Mouse (Mus musculus) adrenal gland, postnatal 4 days (tissue): ENCODE results near the gene Slamf6. TPM values are rescaled to one million over a fixed set of nuclear protein-coding genes. Genes with fewer than 3 reads are reported as not detected.
"Not testable (repeated sequence)": the region's sequence is repeated elsewhere in the genome, so short reads cannot be mapped to it uniquely, and the experiment has no call there.

Experiments used
- DNase-seq, 2 experiments: peaks; one replicate each; pipeline ENCODE4 v3.0.0; 2021 to 2022; ENCODE audit warnings: low spot score in 2 of 2, mixed read lengths in 2 of 2
- total RNA-seq, 2 experiments: library from RNA; stranded (reverse); gene quantifications; 2 replicates each; pipeline ENCODE4 v1.2.3; 2021

Gene Slamf6
- total RNA-seq, 2 experiments from 2014 or later = 0.20 to 0.62 TPM

- no peak for DNase-seq
Observed at GRCm38 (mm10) chr1:171955071-171955470, 37.8 kb downstream of the Slamf6 start.

DNA sequence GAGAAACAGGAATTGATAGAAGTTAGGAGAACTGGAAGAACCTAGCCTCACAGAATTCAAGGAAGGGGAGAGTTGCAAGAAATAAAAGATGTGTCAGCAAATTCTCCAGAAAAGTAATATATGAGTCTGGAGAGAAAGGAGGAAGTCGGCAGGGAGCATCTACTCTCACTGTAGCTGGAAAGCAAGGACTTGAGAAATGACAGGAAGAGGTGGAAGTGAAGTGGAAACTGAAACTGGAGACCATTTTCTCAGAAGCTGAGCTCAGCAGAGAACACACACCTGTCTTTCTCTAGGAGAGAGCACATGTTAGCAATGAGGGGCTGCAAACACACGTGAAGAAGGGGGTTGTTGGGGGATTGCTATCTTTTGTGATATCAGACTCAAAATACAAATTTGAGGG lies 40.1 kb downstream of the Slamf6 start:
- no peak for DNase-seq

DNA sequence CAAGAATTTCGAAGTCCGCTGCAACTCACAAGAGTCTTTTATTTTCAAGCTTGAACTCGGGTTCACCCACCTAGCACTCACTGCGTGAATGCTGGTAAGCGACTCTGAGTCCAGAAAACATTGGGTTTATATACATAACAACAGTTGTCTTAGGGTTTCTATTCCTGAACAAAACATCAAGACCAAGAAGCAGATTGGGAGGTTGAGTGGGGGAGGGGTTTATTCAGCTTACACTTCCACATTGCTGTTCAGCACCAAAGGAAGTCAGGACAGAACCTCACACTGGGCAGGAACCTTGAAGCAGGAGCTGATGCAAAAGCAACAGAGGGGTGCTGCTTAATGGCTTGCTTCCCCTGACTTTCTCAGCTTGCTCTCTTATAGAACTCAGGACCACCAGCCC lies 43.4 kb downstream of the Slamf6 start:
- DNase-seq = no peak

- no peak for DNase-seq
Observed at GRCm38 (mm10) chr1:171961704-171962103, 44.4 kb downstream of the Slamf6 start.

DNA sequence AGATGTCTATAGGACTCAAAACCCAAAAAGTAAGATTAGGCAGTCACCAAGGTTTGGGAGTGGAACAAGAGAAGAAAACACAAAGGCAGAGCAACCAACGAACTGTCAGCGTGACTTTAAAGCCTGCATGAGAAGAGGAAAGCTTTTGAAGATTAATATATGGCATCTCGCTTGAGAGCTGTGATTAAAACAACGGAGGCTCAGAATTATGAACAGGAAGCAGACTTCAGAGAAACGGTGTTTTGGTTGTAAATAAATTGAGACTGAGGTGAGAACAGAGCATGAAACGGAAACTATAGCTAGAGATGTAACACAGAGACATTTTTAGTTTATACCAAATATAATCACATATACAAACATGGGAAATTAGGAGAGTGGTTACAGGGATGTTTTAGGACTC lies 46.3 kb downstream of the Slamf6 start:
- no peak for DNase-seq

DNA sequence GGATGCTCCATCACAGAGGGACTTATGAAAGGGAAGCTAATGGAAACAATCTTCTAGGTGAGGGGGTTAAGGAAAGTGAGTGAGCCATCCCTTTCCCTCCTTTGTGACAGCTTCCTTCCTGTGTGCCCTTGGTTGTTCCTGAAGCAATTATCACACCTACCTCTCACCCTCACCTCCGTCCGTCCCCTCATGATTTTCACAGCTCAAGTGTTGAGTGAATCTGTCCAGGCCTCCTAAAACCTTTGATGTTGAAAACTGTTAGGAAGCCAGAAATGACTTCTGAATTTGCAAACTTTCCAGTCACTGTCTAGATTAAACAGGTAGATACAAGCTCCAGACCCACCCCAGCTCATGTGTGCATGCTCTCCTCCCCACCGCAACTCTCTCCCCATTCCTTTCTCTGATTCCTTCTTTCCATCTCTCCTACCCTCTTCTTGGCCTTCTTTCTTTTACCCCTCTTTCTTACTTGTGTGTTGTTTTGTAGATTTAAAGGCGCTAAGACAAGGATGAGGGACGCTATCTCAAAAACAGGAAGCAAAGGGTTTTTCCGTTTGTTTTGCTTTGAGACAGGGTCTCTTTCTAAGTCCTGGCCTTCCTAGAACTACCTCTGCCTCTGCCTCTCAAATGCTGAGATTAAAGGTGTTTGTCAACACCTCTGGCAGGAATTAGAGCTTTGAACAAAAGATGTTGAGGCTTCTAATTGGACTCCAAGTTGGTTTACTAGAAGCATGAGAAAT lies 48.9 kb downstream of the Slamf6 start:
- DNase-seq = no peak

DNA sequence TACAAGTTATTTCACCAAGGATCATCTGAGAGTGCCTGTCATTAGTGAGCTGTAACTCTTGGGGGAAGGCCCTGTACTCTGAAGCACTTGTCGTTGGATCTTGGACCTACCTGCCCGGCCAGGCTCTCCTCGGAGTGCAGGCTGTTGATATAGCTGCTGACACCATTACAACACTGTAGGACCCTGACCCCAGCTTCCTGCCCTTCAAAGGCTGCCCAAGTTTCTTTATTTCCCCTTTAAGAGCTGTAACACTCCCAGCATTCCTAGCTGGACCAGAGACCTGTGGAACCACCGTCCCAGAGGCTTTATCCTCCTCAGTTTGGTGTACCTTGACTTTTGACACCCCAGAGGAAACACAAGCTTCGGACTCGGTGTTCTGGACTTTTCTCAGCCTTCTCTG lies 51.9 kb downstream of the Slamf6 start:
- no peak for DNase-seq

DNA sequence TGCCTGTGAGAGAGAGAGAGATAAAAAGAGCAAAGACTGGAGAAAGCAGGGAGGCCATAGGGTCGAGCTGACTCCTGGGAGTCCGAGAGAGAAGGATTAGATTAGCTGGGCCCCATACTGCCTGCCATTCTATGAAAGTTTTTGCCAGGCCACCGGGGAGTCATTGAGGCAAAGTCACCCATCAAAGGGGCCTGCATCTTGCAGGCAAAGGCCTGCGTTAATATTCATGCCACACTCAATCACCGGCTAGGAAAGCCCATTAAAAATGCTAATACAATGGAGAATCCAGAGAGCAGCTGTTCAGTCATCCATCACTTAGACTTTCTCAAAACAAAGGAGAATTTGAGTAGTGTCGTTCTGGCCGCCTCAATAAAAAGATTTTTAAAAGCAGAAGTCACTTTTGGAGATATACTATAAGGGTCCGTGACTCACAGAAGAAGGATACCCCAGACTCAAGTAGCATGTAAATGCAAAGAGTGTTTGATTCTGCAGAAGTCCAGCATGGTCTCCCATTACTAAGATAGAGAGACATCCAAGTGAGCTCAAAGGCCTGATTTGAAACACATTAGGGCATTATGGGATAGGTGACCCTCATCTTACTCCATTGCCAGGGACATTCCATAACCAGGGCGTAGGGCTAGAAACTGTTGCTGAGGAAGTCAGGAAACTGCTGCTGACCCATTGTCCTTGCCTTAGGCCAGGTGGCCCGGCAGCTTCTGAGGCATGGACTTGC lies 53.7 kb downstream of the Slamf6 start:
- no peak for DNase-seq

GRCm38 (mm10) chr1:171974361-171974760 lies 57.0 kb downstream of the Slamf6 start:
- DNase-seq = not testable (repeated sequence)

DNA sequence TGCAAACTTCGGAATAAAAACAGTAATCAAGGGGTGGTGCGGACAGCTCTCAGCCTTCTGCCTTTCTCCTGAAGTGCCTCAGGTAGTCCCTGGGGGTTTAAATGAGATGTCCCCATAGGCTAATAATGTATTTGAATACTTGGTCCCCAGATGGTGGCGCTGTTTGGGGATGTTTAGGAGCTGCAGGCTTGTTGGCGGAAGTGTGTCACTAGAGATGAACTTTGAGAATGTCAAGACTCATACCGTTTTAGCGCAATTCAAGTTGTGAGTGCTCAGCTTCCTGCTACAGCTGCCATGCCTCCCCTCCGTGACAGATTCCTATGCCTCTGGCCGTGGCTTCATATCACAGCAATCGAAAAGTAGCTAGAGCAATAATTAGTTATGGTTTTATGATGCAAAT lies 58.1 kb downstream of the Slamf6 start:
- DNase-seq = no peak

GRCm38 (mm10) chr1:171975831-171976230 lies 58.5 kb downstream of the Slamf6 start:
- DNase-seq = no peak

DNA sequence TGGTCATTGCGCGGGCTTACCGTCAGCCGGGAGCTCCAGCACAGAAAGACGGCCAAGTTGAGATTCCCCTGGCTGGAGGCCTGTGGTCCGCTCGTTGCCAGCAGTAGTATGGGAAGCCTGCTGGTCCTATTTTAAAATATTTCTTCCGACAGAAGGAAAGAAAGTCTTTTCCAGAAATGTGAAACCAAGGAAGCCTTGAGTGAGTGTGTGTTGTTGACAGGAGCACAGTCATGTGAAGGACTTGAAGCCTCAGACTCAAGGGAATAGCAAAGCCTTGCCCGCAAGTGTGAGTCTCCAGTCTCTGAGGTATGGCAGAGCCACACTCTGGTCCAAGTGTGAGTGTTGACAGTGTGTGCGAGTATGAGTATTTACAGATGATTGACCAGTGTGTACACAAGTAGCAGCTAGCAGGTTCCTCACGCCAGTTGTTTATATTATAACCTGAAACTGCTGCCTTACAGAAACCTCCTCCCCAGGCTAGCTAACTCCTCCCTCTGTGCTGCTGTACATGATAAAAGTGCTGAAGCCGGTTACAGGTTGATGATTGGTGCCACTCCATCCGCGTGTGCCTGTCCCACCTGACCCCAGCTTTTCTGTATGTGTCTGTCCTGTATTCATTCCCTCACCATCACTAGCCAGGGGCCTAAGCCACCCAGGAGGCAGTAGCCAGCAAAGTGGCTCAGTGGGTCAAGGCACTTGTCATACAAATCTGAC lies 59.7 kb downstream of the Slamf6 start:
- no peak for DNase-seq

DNA sequence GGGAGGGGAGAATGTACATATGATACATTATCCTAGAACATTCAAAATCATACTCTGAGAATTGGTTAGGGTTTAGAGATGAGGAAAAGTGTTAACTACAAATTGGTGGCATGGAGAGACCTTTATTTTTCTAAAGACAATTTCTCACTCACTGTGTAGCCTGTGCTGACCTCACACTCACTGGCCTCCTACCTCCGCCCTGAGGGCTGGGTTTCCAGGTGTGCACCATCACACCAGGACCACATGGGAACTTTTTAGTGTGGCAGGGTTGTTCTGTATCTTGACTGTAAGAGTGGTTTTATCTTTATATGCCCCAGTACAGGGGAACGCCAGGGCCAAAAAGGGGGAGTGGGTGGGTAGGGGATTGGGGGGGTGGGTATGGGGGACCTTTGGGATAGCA lies 60.6 kb downstream of the Slamf6 start:
- no peak for DNase-seq

- DNase-seq = no peak
Observed at GRCm38 (mm10) chr1:171979969-171980730, 62.8 kb downstream of the Slamf6 start.

DNA sequence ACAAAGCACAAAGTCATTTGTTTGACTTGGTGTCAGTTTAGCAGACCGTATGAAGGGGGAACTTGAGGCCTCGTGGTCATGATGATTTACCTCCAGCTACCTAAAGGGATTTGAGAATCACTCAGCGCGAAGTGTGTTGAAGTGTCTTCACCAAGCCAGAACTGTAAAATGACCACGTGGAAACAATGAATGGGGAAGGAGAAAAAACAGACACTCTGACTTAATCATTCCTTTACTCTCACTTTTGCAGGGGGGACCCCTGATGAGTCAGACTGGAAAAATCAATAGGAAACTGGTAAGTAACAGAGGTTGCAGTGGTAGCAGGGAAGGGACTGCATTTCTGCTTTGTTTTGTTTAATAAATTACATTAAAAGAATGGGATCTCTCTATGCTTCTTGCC lies 64.9 kb downstream of the Slamf6 start:
- no peak for DNase-seq

DNA sequence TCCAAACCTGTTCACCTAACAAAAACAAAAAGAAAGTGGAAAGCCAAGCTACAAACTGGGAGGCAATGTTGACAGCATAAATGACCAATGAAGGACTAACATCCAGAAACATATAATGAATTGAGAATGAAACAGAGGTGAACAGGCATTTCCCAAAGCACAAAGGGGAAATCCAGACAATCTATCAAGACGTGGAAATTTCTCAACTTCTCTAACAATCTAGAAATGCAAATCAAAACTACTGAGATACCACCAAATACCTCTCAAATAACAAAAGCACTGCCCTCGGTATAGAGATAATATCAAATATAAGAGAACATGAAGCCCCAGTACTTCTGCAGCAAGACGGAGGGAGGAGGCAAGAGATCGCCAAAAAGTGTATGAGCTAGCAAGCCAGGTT lies 65.4 kb downstream of the Slamf6 start:
- DNase-seq = no peak

- no peak for DNase-seq
Observed at GRCm38 (mm10) chr1:171983372-171984001, 66.2 kb downstream of the Slamf6 start.

- no peak for DNase-seq
Observed at GRCm38 (mm10) chr1:171984121-171984520, 66.8 kb downstream of the Slamf6 start.

GRCm38 (mm10) chr1:171991883-171992282 lies 74.6 kb downstream of the Slamf6 start:
- DNase-seq = no peak

- DNase-seq = no peak
Observed at GRCm38 (mm10) chr1:171992901-171993530, 75.7 kb downstream of the Slamf6 start.
